Mouse (Mus musculus) neutrophil, adult 5-6 weeks (primary cell): ENCODE data around the gene Proser3. TPM values are rescaled to one million over a fixed set of nuclear protein-coding genes. Genes with fewer than 3 reads are reported as not detected.
"Not testable (repeated sequence)": the region's sequence is repeated elsewhere in the genome, so short reads cannot be mapped to it uniquely, and the experiment has no call there.

ENCODE experiments used
- ATAC-seq: fragments of 151-379, 151-347 bp; 2 replicates; pipeline ENCODE4 v1.8.0; 2017; ENCODE audit warnings: mild to moderate bottlenecking, moderate TSS enrichment; ENCODE audit not compliant: insufficient number of reproducible peaks, poor library complexity, low FRiP score, severe bottlenecking; ENCODE audit errors: extremely low read depth
- total RNA-seq: library from RNA; stranded (forward); fragments of 200-1000 nt; gene quantifications from 2 replicates; pipeline ENCODE4 v1.2.3, GENCODE M21; 2017

The Proser3 gene
- total RNA-seq, 1 experiment from 2014 or later: 7.8 TPM

DNA sequence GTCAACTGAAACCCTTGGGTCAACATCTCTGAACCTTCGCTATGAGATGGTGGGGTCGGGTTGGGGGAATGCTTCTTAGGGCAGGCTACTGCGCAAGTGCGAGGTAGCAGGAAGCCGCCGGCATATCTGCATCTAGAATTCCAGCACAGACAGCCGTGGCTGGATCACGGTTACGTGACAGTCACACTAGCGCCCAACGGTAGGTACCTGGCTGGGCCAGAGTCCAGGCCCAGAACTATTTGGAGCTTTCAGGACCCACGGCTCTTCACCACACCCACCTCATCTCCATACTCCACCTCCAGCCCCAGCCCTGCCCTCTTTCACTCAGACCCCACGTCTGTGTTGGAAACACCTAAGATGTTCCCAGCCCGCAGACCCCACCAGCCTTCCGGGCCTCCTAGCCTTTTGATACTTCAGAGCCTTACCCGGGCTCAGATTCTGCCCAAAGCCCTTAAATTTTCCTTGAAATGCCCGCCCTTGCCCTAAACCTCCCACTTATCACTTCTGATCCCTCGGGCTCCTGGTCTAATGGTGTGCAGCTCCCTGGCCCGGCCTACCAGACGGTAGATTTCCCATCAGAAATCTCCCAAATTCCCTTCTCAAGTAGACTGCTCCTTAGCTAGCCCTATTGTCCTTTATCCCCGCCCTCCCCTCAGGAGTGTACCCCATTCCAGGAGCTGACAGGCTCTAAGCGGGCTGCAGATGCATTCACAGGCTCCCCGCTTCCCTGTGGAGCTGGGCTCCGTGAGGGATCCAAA lies 36.9 kb downstream of the Proser3 start:
- ATAC-seq: no peak

DNA sequence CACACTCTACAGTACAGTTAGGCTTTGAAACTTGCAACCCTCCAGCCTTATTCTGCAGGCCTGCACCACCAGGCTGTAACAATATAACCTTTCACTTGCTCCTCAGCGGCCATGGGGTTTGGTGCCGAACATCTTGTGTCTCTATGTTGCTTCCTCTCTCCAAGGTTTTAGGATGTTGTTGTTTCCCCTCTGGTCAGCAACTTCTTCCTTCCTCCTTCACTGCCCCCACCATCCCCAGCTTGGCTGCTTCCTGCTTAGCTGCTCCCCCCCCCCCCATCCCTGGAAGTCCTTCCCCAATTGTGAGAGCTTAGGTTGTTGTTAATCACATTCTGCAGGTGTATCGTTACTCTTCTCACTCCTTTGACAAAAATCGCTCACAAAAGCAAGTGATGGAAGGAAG lies 44.0 kb downstream of the Proser3 start:
- no peak for ATAC-seq

DNA sequence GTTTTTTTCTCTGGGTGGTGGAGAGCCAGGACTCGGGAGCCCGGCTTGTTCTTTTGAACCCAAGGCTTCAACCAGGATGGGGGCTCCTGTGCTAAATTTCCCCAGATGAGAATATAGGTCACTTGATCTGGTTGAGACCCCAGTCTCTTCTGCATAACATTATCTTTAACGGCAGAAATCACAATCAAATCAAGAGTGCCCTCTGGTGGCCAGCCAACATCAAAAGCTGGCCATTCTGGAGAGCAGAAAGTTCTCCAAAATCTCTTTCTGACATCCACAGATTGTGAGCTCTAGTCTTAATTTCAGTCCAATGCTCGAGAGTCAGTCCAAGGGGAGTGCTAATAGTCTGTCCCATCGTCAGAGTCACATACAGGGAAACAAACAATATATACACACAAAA lies 50.9 kb downstream of the Proser3 start:
- not testable (repeated sequence) for ATAC-seq

DNA sequence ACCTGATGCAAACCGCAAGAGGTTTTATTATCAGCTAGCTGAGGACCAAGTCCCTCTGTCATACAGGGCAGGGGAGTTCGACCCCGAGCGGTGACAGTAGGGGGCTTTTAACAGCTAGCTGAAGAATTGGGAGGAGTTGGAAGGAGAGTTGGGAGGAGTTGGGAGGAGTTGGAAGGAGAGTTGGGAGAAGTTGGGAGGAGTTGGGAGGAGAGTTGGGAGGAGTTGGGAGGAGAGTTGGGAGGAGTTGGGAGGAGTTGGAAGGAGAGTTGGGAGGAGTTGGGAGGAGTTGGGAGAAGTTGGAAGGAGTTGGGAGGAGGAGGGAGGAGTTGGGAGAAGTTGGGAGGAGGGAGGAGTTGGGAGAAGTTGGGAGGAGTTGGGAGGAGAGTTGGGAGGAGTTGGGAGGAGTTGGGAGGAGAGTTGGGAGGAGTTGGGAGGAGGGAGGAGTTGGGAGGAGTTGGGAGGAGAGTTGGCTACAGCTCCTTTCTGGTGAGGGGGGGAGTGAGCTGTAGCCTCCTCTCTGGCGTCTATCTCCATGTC lies 56.5 kb downstream of the Proser3 start:
- not testable (repeated sequence) for ATAC-seq

DNA sequence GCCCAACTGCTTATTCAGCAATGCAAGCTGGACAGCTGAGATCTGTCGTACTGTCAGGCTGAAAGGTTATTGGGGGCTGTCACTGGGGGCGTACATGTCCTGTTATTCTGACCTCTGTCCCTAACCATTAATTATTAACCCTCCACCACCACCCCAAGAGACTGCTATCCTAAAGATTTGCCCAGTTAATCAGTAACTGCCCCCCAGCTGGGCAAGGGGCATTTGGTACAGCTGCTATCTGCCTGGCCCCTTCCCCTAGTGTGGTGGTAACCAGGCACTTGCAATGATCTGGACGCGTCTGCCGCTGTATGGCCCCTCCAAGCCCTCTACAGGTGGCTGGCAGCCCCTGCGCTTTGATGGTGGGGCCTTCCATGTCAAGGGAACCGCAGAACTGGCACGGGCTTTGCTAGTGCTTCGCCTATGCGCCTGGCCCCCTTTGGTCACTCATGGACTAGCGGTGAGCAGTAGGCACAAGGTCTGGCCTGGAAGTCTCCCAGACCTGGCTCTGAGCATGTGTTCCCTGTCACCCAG lies 58.6 kb downstream of the Proser3 start, which contains the start of gene Prodh2:
Gene Prodh2 (plus strand): TSS at position 222 of the 531 bp plus-strand sequence.
- no peak for ATAC-seq

DNA sequence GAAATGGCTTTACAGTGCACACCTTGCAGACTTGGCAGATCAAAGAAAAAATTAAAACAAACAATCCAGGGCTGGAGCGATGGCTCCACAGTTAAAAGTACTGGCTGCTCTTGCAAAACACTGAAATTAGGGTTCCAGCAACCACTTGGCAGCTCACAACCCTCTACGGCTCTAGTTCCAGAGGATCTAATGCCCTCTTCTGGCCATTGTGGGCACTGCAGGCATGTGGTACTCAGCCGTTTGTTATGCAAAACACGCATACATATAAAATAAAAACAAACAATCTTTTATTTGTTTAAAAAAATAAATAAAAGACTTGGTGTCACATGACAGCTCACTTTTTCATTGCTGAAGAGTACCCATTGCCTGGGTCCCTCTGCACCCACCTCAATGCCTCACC lies 59.3 kb downstream of the Proser3 start:
- peak; percentile 59; the same call in 1 of the 2 replicates for ATAC-seq

DNA sequence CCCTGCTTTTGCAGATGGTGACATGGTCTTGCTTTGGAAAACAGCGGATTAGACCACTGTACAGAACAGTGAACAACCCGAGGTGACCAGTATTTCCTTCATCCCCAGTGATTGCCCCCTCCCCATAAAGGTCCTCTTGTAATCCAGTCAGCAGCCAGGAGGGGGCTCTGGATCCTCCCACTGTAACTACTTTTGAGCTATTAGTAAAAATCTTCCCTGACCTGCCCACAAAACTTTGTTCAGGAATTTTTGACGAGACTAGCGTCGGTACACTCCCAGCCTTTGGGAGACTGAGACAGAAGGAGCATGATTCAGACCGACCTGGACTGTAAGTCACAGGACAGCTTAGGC lies 61.2 kb downstream of the Proser3 start:
- no peak for ATAC-seq

DNA sequence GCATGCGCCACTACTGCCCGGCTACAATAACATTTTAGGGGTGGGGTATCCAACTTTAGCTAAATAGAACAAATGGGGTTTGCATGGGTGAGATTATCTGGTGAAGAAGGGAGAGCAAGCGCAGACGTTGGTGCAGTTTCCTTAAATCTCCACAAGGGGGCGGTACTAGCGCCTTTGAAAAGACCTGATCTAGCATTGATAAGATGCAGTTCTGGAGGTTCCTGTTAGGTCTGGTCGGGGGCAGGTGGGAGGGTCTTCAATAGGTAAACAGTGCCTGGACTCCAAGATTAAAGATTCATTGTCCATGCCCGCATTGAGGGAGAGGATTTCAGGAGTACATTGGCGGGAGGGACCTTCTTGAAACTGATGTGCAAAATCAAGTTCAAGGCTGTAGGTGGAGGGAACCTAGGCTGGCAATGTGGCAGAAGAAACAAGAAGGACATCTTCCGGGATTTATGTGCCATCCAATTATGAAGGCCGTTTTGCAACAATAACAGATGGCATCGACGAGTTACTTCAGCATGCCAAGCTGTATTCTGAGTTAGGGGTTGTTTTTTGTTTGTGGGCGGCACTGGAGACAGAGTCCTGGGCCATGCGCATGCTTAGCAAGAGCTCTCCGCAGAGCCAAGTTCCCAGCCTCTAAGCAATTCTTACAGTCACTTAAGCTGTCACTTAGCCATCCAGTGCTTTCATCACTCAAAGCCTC lies 61.7 kb downstream of the Proser3 start:
- 0 out of 2 replicates have a peak, but pooled peaks have one; percentile 32 for ATAC-seq

Other genes starting within 250 kb of the Proser3 start
- gene Alkbh6, start 243.6 kb downstream of the Proser3 start, total RNA-seq: 35.1 and 37.2 TPM in 2 replicates
- gene Syne4, start 237.5 kb downstream of the Proser3 start, total RNA-seq: 0.74 and 4.0 TPM in 2 replicates
- 4.7 and 6.6 TPM in 2 replicates for gene E130208F15Rik, start 230.6 kb downstream of the Proser3 start, total RNA-seq
- gene Sdhaf1, start 228.4 kb downstream of the Proser3 start, total RNA-seq: 8.8 and 10.8 TPM in 2 replicates
- not detected in 2 replicates for gene Lrfn3, start 189.5 kb downstream of the Proser3 start, total RNA-seq
- gene Tyrobp, start 138.5 kb downstream of the Proser3 start, total RNA-seq: 1,375 and 1,494 TPM in 2 replicates
- 44.4 and 46.6 TPM in 2 replicates for gene Hcst, start 132.4 kb downstream of the Proser3 start, total RNA-seq
- 34.3 and 46.9 TPM in 2 replicates for gene Nfkbid, start 130.6 kb downstream of the Proser3 start, total RNA-seq
- 0.98 TPM in 1 of 2 replicates, not detected in the other for gene Aplp1, start 106.8 kb downstream of the Proser3 start, total RNA-seq
- not detected in 2 replicates for gene Kirrel2, start 94.6 kb downstream of the Proser3 start, total RNA-seq
- not detected in 2 replicates for gene Nphs1, start 94.0 kb downstream of the Proser3 start, total RNA-seq
- gene Prodh2, start 58.7 kb downstream of the Proser3 start, total RNA-seq: not detected in 2 replicates
- 0.70 and 7.5 TPM in 2 replicates for gene Arhgap33, start 17.2 kb downstream of the Proser3 start, total RNA-seq
- 3.7 and 5.3 TPM in 2 replicates for gene Hspb6, start 121 bp downstream of the Proser3 start, total RNA-seq
- gene Lin37, start 7.5 kb upstream of the Proser3 start, total RNA-seq: 22.0 and 41.4 TPM in 2 replicates
- gene U2af1l4, start 11.0 kb upstream of the Proser3 start, total RNA-seq: 67.3 and 69.4 TPM in 2 replicates
- 20.0 and 20.3 TPM in 2 replicates for gene Gm49396, start 11.0 kb upstream of the Proser3 start, total RNA-seq
- gene Psenen, start 11.3 kb upstream of the Proser3 start, total RNA-seq: 166 and 194 TPM in 2 replicates
- not detected in 2 replicates for gene Igflr1, start 13.1 kb upstream of the Proser3 start, total RNA-seq
- 36.5 and 64.7 TPM in 2 replicates for gene Kmt2b, start 36.4 kb upstream of the Proser3 start, total RNA-seq
- 3.0 and 3.3 TPM in 2 replicates for gene Zbtb32, start 46.6 kb upstream of the Proser3 start, total RNA-seq
- gene Upk1a, start 60.5 kb upstream of the Proser3 start, total RNA-seq: 0.49 TPM in 1 of 2 replicates, not detected in the other
- 190 and 241 TPM in 2 replicates for gene Cox6b1, start 73.9 kb upstream of the Proser3 start, total RNA-seq
- gene Etv2, start 83.6 kb upstream of the Proser3 start, total RNA-seq: not detected in 2 replicates
- 60.7 and 77.3 TPM in 2 replicates for gene Rbm42, start 98.0 kb upstream of the Proser3 start, total RNA-seq
- 22.8 and 29.9 TPM in 2 replicates for gene Haus5, start 112.7 kb upstream of the Proser3 start, total RNA-seq
- gene Pmis2, start 119.3 kb upstream of the Proser3 start, total RNA-seq: not detected in 2 replicates
- gene 2200002J24Rik, start 146.6 kb upstream of the Proser3 start, total RNA-seq: not detected in 2 replicates
- 0.58 TPM in 1 of 2 replicates, not detected in the other for gene Atp4a, start 159.9 kb upstream of the Proser3 start, total RNA-seq
- 8.3 and 15.1 TPM in 2 replicates for gene Tmem147, start 177.2 kb upstream of the Proser3 start, total RNA-seq
- gene Gapdhs, start 191.4 kb upstream of the Proser3 start, total RNA-seq: not detected in 2 replicates
- gene Sbsn, start 199.2 kb upstream of the Proser3 start, total RNA-seq: 2.0 and 5.8 TPM in 2 replicates
- not detected in 2 replicates for gene Dmkn, start 211.5 kb upstream of the Proser3 start, total RNA-seq
- gene Krtdap, start 235.6 kb upstream of the Proser3 start, total RNA-seq: not detected in 2 replicates